Mouse (Mus musculus) embryo, embryonic 9.5 days (tissue): Measurements from ENCODE around the gene Igsf21.
A peak's percentile ranks its signal among the peaks of the same experiment; 100 is the strongest.

Experiments used
- DNase-seq: peaks from one replicate; pipeline ENCODE4 v3.0.0-alpha.2; 2017; ENCODE audit errors: extremely low spot score

Igsf21 gene

GRCm38 (mm10) chr4:140192276-140193002, 54.1 kb downstream of the Igsf21 start:
- DNase-seq = no peak

- no peak for DNase-seq
Measured at GRCm38 (mm10) chr4:140189601-140190000, 57.0 kb downstream of the Igsf21 start.

- no peak for DNase-seq
Measured at GRCm38 (mm10) chr4:140188626-140189025, 58.0 kb downstream of the Igsf21 start.

GRCm38 (mm10) chr4:140187404-140188145, 59.0 kb downstream of the Igsf21 start:
- no peak for DNase-seq

GRCm38 (mm10) chr4:140179576-140179975, 67.0 kb downstream of the Igsf21 start:
- no peak for DNase-seq

GRCm38 (mm10) chr4:140177055-140177454, 69.5 kb downstream of the Igsf21 start:
- no peak for DNase-seq

- DNase-seq = no peak
Measured at GRCm38 (mm10) chr4:140173746-140174399, 72.7 kb downstream of the Igsf21 start.

GRCm38 (mm10) chr4:140173084-140173483, 73.5 kb downstream of the Igsf21 start:
- DNase-seq = no peak

GRCm38 (mm10) chr4:140171917-140172316, 74.7 kb downstream of the Igsf21 start:
- no peak for DNase-seq

GRCm38 (mm10) chr4:140171189-140171588, 75.4 kb downstream of the Igsf21 start:
- DNase-seq = no peak

GRCm38 (mm10) chr4:140165851-140166250, 80.7 kb downstream of the Igsf21 start:
- DNase-seq = no peak

- no peak for DNase-seq
Measured at GRCm38 (mm10) chr4:140164662-140165061, 81.9 kb downstream of the Igsf21 start.

GRCm38 (mm10) chr4:140159617-140160016, 87.0 kb downstream of the Igsf21 start:
- no peak for DNase-seq

GRCm38 (mm10) chr4:140154899-140155463, 91.6 kb downstream of the Igsf21 start:
- DNase-seq = no peak

GRCm38 (mm10) chr4:140154484-140154883, 92.1 kb downstream of the Igsf21 start:
- DNase-seq = no peak

GRCm38 (mm10) chr4:140153711-140154114, 92.9 kb downstream of the Igsf21 start:
- no peak for DNase-seq

GRCm38 (mm10) chr4:140153101-140153500, 93.5 kb downstream of the Igsf21 start:
- peak; percentile 59 for DNase-seq

- DNase-seq = no peak
Measured at GRCm38 (mm10) chr4:140149706-140150105, 96.9 kb downstream of the Igsf21 start.

GRCm38 (mm10) chr4:140147857-140148695, 98.5 kb downstream of the Igsf21 start:
- no peak for DNase-seq

- DNase-seq = no peak
Measured at GRCm38 (mm10) chr4:140147079-140147840, 99.3 kb downstream of the Igsf21 start.
